ENCODE assay signal across 23 mouse cellular contexts in the genomic region with DNA sequence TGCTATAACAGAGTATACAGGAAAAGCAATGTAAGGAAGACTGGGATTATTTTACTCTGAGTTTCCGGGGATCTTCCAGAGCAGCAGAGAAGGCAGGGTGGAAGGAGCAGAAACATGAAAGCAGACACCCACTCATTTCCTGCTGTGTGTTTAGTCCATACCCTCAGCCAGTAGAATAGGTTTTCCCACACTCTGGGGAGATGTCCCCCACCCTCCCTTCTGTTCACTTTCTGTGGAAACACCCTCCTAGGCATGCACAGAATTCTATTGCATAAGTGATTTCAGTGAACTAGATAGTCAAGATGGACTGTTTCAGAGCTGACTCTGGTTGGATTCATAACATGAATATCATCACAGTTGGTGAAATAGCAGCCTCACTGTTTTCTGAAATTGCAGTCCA.
DNase-seq lines count a peak whose midpoint lies in the region; ATAC-seq lines count a peak whose summit lies in the region.
"Had no signal": no experiment of that assay in that cellular context is flagged by ENCODE, and none has a peak within 500 bp of the region (broad histone marks: within the 10 kb centered on the region; RNA-seq: fewer than 3 reads in every experiment).

No protein-coding gene starts in this region.

- H3K27me3 ChIP-seq in limb, embryonic 10.5 days (ENCODE audit: low read depth, poor library complexity, severe bottlenecking): no peaks in the 10 kb centered on the region
- H3K27me3 ChIP-seq: CH12.LX had no signal

- H3K36me3 ChIP-seq in limb, embryonic 10.5 days: no peaks in the 10 kb centered on the region
- H3K36me3 ChIP-seq: G1E had no signal

- WGBS in limb, embryonic 10.5 days: 88% methylated on average over 1 of the region's 1 CpGs

- no peak for DNase-seq in frontal cortex, postnatal 36 days (ENCODE audit: low spot score in 2 of 2)
- peak; percentile 6 for DNase-seq in layer of hippocampus, adult 9-11 months
- DNase-seq in layer of hippocampus, postnatal 14 days (ENCODE audit: low spot score in 2 of 2): no peak
- peak; percentile 66 for DNase-seq in brain, adult 2 months (ENCODE audit: low read depth, low spot score)
- peak; percentile 49 for DNase-seq in telencephalon, adult 2 months (ENCODE audit: low read depth, low spot score)
- DNase-seq in gastrocnemius, adult 18-20 months (ENCODE audit: low spot score): no peak
- DNase-seq in limb, embryonic 10.5 days (ENCODE audit: low spot score): no peak
- DNase-seq: adrenal gland, adult 2 months; adrenal gland, adult 8-10 months; adrenal gland, postnatal 10 days; adrenal gland, postnatal 14 days; adrenal gland, postnatal 25 days; adrenal gland, postnatal 36 days; B cell, adult 2 months; cerebellum, adult 11 months; cerebellum, adult 11-12 months; cerebellum, adult 18-20 months had no signal

- no peak overlapping the region for H3K27ac ChIP-seq in limb, embryonic 10.5 days

- ATAC-seq in frontal cortex, adult (ENCODE audit: low TSS enrichment): peak; percentile 98
- ATAC-seq: activated CD4-positive, CD25-positive, alpha-beta regulatory T cell, adult 4 months; CD4-positive, CD25-positive, alpha-beta regulatory T cell, adult 4 months; Patski had no signal

- H3K4me3 ChIP-seq in limb, embryonic 10.5 days: no peak overlapping the region

- H3K9me3 ChIP-seq in limb, embryonic 10.5 days (replicated peaks): no peaks in the 10 kb centered on the region
- H3K9me3 ChIP-seq: G1E had no signal

- no peaks in the 10 kb centered on the region for H3K4me1 ChIP-seq in limb, embryonic 10.5 days

Comparison
In these comparisons a context has a peak if more than half of its experiments do, and no peak if none do; other contexts are left out.
1. DNase-seq: peak in layer of hippocampus, adult 9-11 months (single experiment), brain, adult 2 months (single experiment) and telencephalon, adult 2 months (single experiment); none in frontal cortex, postnatal 36 days (0 of 2), layer of hippocampus, postnatal 14 days (0 of 2), gastrocnemius, adult 18-20 months (single experiment) and limb, embryonic 10.5 days (single experiment).